Mouse (Mus musculus): Measurements from ENCODE around the gene Slco1b2.
A peak's percentile ranks its signal among the peaks of the same experiment; 100 is the strongest.
"Not testable (repeated sequence)": the region's sequence is repeated elsewhere in the genome, so short reads cannot be mapped to it uniquely, and the experiment has no call there.

Slco1b2 gene

GRCm38 (mm10) chr6:141629291-141629690 lies at the start of gene Slco1b2:
TSS of gene Slco1b2 (plus strand) at chr6:141629518.
- DNase-seq (ENCODE audit: low spot score), result no peak

GRCm38 (mm10) chr6:141584791-141585403 lies 44.4 kb upstream of the Slco1b2 start:
- DNase-seq (ENCODE audit: low spot score), result peak; percentile 11

GRCm38 (mm10) chr6:141590002-141590401 lies 39.3 kb upstream of the Slco1b2 start:
- DNase-seq (ENCODE audit: low spot score), result no peak

- DNase-seq (ENCODE audit: low spot score), result not testable (repeated sequence)
These were observed 38.6 kb upstream of the Slco1b2 start for GRCm38 (mm10) chr6:141590598-141591200.

GRCm38 (mm10) chr6:141596081-141596480 lies 33.2 kb upstream of the Slco1b2 start:
- no peak for DNase-seq (ENCODE audit: low spot score)

GRCm38 (mm10) chr6:141597037-141597436 lies 32.3 kb upstream of the Slco1b2 start:
- DNase-seq (ENCODE audit: low spot score), result no peak

- DNase-seq (ENCODE audit: low spot score), result no peak
These were observed 28.4 kb upstream of the Slco1b2 start for GRCm38 (mm10) chr6:141600940-141601339.

- DNase-seq (ENCODE audit: low spot score), result no peak
These were observed 18.5 kb upstream of the Slco1b2 start for GRCm38 (mm10) chr6:141610702-141611260.

- DNase-seq (ENCODE audit: low spot score), result no peak
These were observed 15.3 kb upstream of the Slco1b2 start for GRCm38 (mm10) chr6:141614017-141614416.

GRCm38 (mm10) chr6:141615348-141615747 lies 14.0 kb upstream of the Slco1b2 start:
- DNase-seq (ENCODE audit: low spot score), result no peak

GRCm38 (mm10) chr6:141632935-141633334 lies 3.6 kb downstream of the Slco1b2 start:
- no peak for DNase-seq (ENCODE audit: low spot score)

- DNase-seq (ENCODE audit: low spot score), result no peak
These were observed 5.9 kb downstream of the Slco1b2 start for GRCm38 (mm10) chr6:141635250-141635649.

GRCm38 (mm10) chr6:141640639-141641038 lies 11.3 kb downstream of the Slco1b2 start:
- peak; percentile 8 for DNase-seq (ENCODE audit: low spot score)

- no peak for DNase-seq (ENCODE audit: low spot score)
These were observed 57.7 kb downstream of the Slco1b2 start for GRCm38 (mm10) chr6:141687008-141687407.

GRCm38 (mm10) chr6:141691246-141691645 lies 61.9 kb downstream of the Slco1b2 start:
- DNase-seq (ENCODE audit: low spot score), result no peak
